Mouse (Mus musculus) CH12.LX (cell line): ENCODE data around the gene Galp. TPM values are rescaled to one million over a fixed set of nuclear protein-coding genes. Genes with fewer than 3 reads are reported as not detected.
"Not testable (repeated sequence)": the region's sequence is repeated elsewhere in the genome, so short reads cannot be mapped to it uniquely, and the experiment has no call there.

Source experiments
- DNase-seq: peaks from one replicate; pipeline ENCODE4 v3.0.0-alpha.2; 2013; ENCODE audit errors: extremely low read depth
- H3K27ac ChIP-seq: 2 replicates; pipeline ENCODE4 v1.5.1; 2012; ENCODE audit warnings: low read depth, mild to moderate bottlenecking, control low read depth, moderate library complexity; ENCODE audit not compliant: insufficient read depth
- H3K27me3 ChIP-seq: replicated peaks from 2 replicates; pipeline ENCODE3; 2012; ENCODE audit warnings: inconsistent platforms
- H3K36me3 ChIP-seq, 2 experiments: replicated peaks in 1 of 2; 2 replicates each; pipeline versions ENCODE3 to v1.6.1; 2012; ENCODE audit warnings: inconsistent platforms in 1 of 2, low read length in 1 of 2, mild to moderate bottlenecking in 1 of 2, mixed read lengths in 1 of 2, moderate library complexity in 1 of 2; ENCODE audit not compliant: control insufficient read depth in 1 of 2, insufficient read depth in 1 of 2
- H3K4me1 ChIP-seq, 2 experiments: 2 replicates each; pipeline ENCODE4 v1.6.1; 2012; ENCODE audit warnings: inconsistent platforms in 1 of 2, moderate library complexity in 1 of 2; ENCODE audit not compliant: insufficient read depth in 2 of 2, control insufficient read depth in 1 of 2
- H3K4me2 ChIP-seq: 2 replicates; pipeline ENCODE4 v1.6.1; 2012; ENCODE audit warnings: low read depth, mild to moderate bottlenecking, control low read depth; ENCODE audit not compliant: poor library complexity, insufficient read depth, severe bottlenecking
- H3K4me3 ChIP-seq, 3 experiments: fragments of 150-350 bp in 1 of 3; sonication (generic) in 1 of 3; replicated peaks in 1 of 3; 2 replicates each; pipeline versions ENCODE3 to v1.5.1; 2011 to 2012; ENCODE audit warnings: low read depth in 2 of 3, low read length in 2 of 3, mild to moderate bottlenecking in 2 of 3, moderate library complexity in 2 of 3, control low read depth in 1 of 3, improper control_type of control experiment in 1 of 3, inconsistent platforms in 1 of 3, mixed read lengths in 1 of 3; ENCODE audit not compliant: poor library complexity in 1 of 3
- H3K79me2 ChIP-seq: replicated peaks from 2 replicates; pipeline ENCODE4 v1.6.1; 2012; ENCODE audit warnings: mild to moderate bottlenecking, moderate library complexity; ENCODE audit not compliant: control insufficient read depth, poor library complexity, insufficient read depth, severe bottlenecking; ENCODE audit errors: extremely low read depth
- H3K9ac ChIP-seq: 2 replicates; pipeline ENCODE4 v1.6.1; 2012; ENCODE audit warnings: low read depth, mild to moderate bottlenecking, control low read depth, moderate library complexity; ENCODE audit not compliant: insufficient read depth
- H3K9me3 ChIP-seq: replicated peaks from 2 replicates; pipeline ENCODE3; 2012; ENCODE audit warnings: low read length, inconsistent platforms, mixed read lengths
- BHLHE40 ChIP-seq: IDR thresholded peaks from 2 replicates; pipeline ENCODE4 v1.6.1; 2011; ENCODE audit warnings: mild to moderate bottlenecking, low read depth, low read length, improper control_type of control experiment
- CTCF ChIP-seq, 2 experiments: IDR thresholded peaks in 1 of 2; conservative IDR thresholded peaks in 1 of 2; 2 replicates each; pipeline ENCODE4 v1.5.1; 2011 to 2012; ENCODE audit warnings: low read depth in 2 of 2, low read length in 2 of 2, improper control_type of control experiment in 1 of 2, inconsistent platforms in 1 of 2, mild to moderate bottlenecking in 1 of 2, moderate library complexity in 1 of 2
- EP300 ChIP-seq: IDR thresholded peaks from 2 replicates; pipeline ENCODE4 v1.6.1; 2011; ENCODE audit warnings: low read length, improper control_type of control experiment
- ETS1 ChIP-seq: conservative IDR thresholded peaks from 2 replicates; pipeline ENCODE4 v1.6.1; 2012; ENCODE audit warnings: low read depth, mild to moderate bottlenecking, inconsistent platforms, low read length, improper control_type of control experiment, moderate library complexity
- NRF1 ChIP-seq: IDR thresholded peaks from 2 replicates; pipeline ENCODE4 v1.6.1; 2014; ENCODE audit warnings: low read depth, mild to moderate bottlenecking, inconsistent platforms, low read length, improper control_type of control experiment, moderate library complexity
- SIN3A ChIP-seq: IDR thresholded peaks from 2 replicates; pipeline ENCODE4 v1.6.1; 2012; ENCODE audit warnings: low read length, improper control_type of control experiment, inconsistent platforms
- SMC3 ChIP-seq: IDR thresholded peaks from 2 replicates; pipeline ENCODE4 v1.6.1; 2011; ENCODE audit warnings: low read depth, low read length, improper control_type of control experiment
- USF2 ChIP-seq: conservative IDR thresholded peaks from 2 replicates; pipeline ENCODE4 v1.6.1; 2011; ENCODE audit warnings: low read depth, low read length, improper control_type of control experiment
- ZMIZ1 ChIP-seq: IDR thresholded peaks from 2 replicates; pipeline ENCODE4 v1.6.1; 2012; ENCODE audit warnings: low read depth, mild to moderate bottlenecking, inconsistent platforms, low read length, improper control_type of control experiment
- dilution Hi-C: fragments of 300-500 bp; cut with MboI; formaldehyde crosslinking; loops from 2 replicates; pipeline ENCODE4 v1.14.3; 2020; ENCODE audit warnings: low sequenced_read_pairs; ENCODE audit not compliant: extremely low pct_unique_long_range_greater_than_20kb, extremely low pct_ligation_motif_present
- in situ Hi-C: fragments of 300-500 bp; cut with MboI; formaldehyde crosslinking; loops from 3 replicates; pipeline ENCODE4 v1.14.3; 2019; ENCODE audit warnings: low sequenced_read_pairs, low pct_ligation_motif_present, low pct_unique_long_range_greater_than_20kb, mixed read lengths
- polyA plus RNA-seq: library from polyadenylated mRNA; unstranded; fragments of >175 nt; gene quantifications from 2 replicates; pipeline ENCODE4 v1.2.1, GENCODE M21; 2012; ENCODE audit warnings: low read depth; ENCODE audit not compliant: insufficient read length
- total RNA-seq, 2 experiments: library from RNA; depleted of rRNA; stranded (reverse); fragments of 300-350 nt in 1 of 2; fragments of >200 nt in 1 of 2; gene quantifications; 2 replicates each; pipeline ENCODE4 v1.2.3; 2012 to 2014

Galp gene
- total and polyA plus RNA-seq, 3 experiments = not detected

DNA sequence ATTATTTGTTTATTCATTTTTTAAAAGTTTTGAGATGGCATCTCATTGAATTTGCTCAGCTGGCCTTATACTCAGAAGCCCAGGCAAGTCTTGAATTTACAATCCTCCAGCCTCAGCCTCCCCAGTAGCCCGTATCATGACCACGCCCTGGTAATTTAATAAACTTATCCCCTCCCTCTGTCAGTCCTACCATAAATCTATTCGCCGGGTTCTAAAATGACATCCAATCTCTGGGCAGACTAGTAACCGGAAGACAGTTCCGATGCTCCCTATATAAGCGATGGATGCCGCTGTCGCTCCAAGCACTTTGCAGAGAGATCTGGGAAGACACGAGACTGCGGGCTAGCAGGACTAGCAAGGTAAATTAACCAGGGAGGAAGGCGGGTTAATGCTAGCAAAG is 25.1 kb downstream of the Galp start, which contains the start of gene Zscan5b:
Zscan5b (plus strand) TSS at position 301 of the 400 bp plus-strand sequence.
- no peaks in the 10 kb centered on the region for H3K4me1 ChIP-seq
- no peak within 1 kb of the TSS for H3K27ac ChIP-seq
- no peaks in the 10 kb centered on the region for H3K79me2 ChIP-seq
- no peak within 1 kb of the TSS for H3K4me2 ChIP-seq
- peaks cover 8% of the 10 kb centered on the region for H3K9me3 ChIP-seq
- DNase-seq = no peak
- H3K27me3 ChIP-seq = peaks cover 29% of the 10 kb centered on the region
- TF ChIP-seq ZMIZ1 (no peak), EP300 (no peak), NRF1 (no peak), SIN3A (no peak), BHLHE40 (no peak)
- in situ Hi-C loops (no loop called here), dilution Hi-C loops (no loop called here)
- no peak within 1 kb of the TSS for H3K9ac ChIP-seq
- no peaks in the 10 kb centered on the region for H3K36me3 ChIP-seq
- H3K4me3 ChIP-seq = no peak within 1 kb of the TSS

GRCm38 (mm10) chr7:6228491-6228890 is 31.6 kb downstream of the Galp start:
- in situ Hi-C loops, H3K4me3 ChIP-seq, H3K36me3 ChIP-seq, H3K4me1 ChIP-seq, H3K27ac ChIP-seq, dilution Hi-C loops, H3K79me2 ChIP-seq, H3K4me2 ChIP-seq, H3K9ac ChIP-seq: not testable (repeated sequence)
- Histone ChIP-seq H3K9me3 (peaks cover 12% of the 10 kb centered on the region), H3K27me3 (peaks cover 39% of the 10 kb centered on the region)
- peak in 1 of 2 experiments; percentile 50; a peak in 2 of 4 replicates for TF ChIP-seq CTCF (conservative IDR thresholded peaks at IDR 0.05 in 1 of 2, IDR thresholded peaks at IDR 0.05 in 1 of 2; ENCODE audit: low read depth in 2 of 2, low read length in 2 of 2)
- 0 out of 2 replicates have a peak, but pooled peaks have one; percentile 5 for TF ChIP-seq SMC3
- DNase-seq = peak; percentile 34

DNA sequence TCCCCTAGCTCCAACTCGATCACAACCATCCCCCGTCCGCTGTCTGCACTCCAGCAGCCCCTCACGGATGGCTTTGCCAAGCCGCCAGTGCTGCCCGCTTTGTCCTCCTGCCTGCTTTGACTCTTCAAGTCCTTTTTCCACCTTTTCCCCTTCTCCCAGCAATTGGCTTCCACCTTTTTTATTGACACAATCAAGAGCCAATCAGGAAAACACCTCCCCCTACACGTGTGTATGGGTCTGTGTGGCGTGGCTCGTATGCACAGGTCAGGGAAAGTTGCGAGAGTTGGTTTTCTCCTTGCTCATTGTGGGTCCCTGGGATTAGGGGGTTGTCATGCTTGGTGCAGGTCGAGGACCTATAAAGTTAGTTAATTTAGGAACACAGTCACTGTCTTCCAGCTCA is 42.9 kb downstream of the Galp start:
- H3K9ac ChIP-seq = no peak overlapping the region
- in situ Hi-C loops = no loop called here

More for the DNA sequence above, 42.9 kb downstream of the Galp start:
- Histone ChIP-seq H3K4me2 (no peak overlapping the region), H3K36me3 (no peaks in the 10 kb centered on the region), H3K27me3 (peaks cover 44% of the 10 kb centered on the region), H3K4me3 (no peak overlapping the region), H3K27ac (no peak overlapping the region), H3K4me1 (no peaks in the 10 kb centered on the region), H3K9me3 (no peaks in the 10 kb centered on the region), H3K79me2 (no peaks in the 10 kb centered on the region)
- TF ChIP-seq ETS1 (no peak), BHLHE40 (no peak), CTCF (conservative IDR thresholded peaks at IDR 0.05 in 1 of 2, IDR thresholded peaks at IDR 0.05 in 1 of 2; ENCODE audit: low read depth in 2 of 2, low read length in 2 of 2) (no peak), USF2 (no peak)
- dilution Hi-C loops = no loop called here
- no peak for DNase-seq
